Mouse (Mus musculus) ES-E14 (cell line): ENCODE measurements at regions not wholly inside any gene's neighbourhood (a gene's known extent, or its start where the extent isn't known, plus 50 kb on each side); places are given as distances from the start of the nearest gene placed in this dataset.

ENCODE experiments used
- CHD2 ChIP-seq: IDR thresholded peaks from 2 replicates; pipeline ENCODE4 v1.6.1; 2014; ENCODE audit warnings: mild to moderate bottlenecking, low read depth, low read length, inconsistent platforms
- HCFC1 ChIP-seq: IDR thresholded peaks from 2 replicates; pipeline ENCODE4 v1.6.1; 2012; ENCODE audit warnings: low read length, inconsistent platforms, borderline replicate concordance; ENCODE audit not compliant: insufficient read depth
- ZC3H11A ChIP-seq: IDR thresholded peaks from 2 replicates; pipeline ENCODE4 v1.6.1; 2012; ENCODE audit warnings: low read depth, mild to moderate bottlenecking, inconsistent platforms, low read length, borderline replicate concordance
- ZNF384 ChIP-seq: IDR thresholded peaks from 2 replicates; pipeline ENCODE4 v1.6.1; 2012; ENCODE audit warnings: low read depth, low read length, inconsistent platforms

- TF ChIP-seq ZNF384 (no peak), ZC3H11A (no peak), CHD2 (no peak), HCFC1 (no peak)
Observed at GRCm38 (mm10) chr1:14490026-14490425, 1603.1 kb downstream of the 4930444P10Rik start.
